Mouse (Mus musculus): ENCODE results near the gene Glo1. TPM values are rescaled to one million over a fixed set of nuclear protein-coding genes. Genes with fewer than 3 reads are reported as not detected.

Glo1 gene
- polyA plus RNA-seq, 1 experiment from 2014 or later = 259 TPM

DNA sequence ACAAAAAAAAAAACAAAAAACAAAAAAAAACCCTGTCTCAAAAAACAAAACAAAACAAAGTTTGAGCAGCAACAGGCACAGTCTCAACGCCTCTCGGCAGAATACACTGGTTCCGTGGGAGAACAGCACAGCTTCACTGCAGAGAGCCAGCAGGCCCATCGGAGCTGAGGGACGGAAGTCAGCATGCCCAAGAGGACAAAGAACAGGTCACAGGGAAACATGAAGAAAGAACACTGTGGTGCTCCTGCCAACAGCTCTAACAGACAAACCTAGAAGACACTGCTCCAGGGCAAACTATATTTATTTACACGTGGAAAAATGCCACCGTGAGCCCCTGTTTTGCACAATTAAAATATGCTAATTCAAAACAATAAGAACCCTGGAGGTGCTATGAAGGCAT is 61.7 kb downstream of the Glo1 start:
- no peak for ATAC-seq (ENCODE audit: low read depth)
- Histone ChIP-seq H3K27ac (ENCODE audit: low read length) (no peak overlapping the region), H3K4me2 (ENCODE audit: low read depth, low read length) (no peak overlapping the region), H3K36me3 (ENCODE audit: control insufficient read depth, insufficient read depth) (no peaks in the 10 kb centered on the region), H3K27me3 (ENCODE audit: control insufficient read depth, insufficient read depth, low read depth, low read length) (no peaks in the 10 kb centered on the region), H3K4me3 (ENCODE audit: low read depth, low read length) (no peak overlapping the region), H3K4me1 (ENCODE audit: control insufficient read depth, low read depth, low read length) (peaks cover 1% of the 10 kb centered on the region), H3K9me3 (replicated peaks; ENCODE audit: control insufficient read depth, low read length) (no peaks in the 10 kb centered on the region), H3K9ac (ENCODE audit: low read depth, low read length) (no peak overlapping the region)
- WGBS (ENCODE audit: insufficient replicate concordance) = 71% methylated on average over 7 of the region's 7 CpGs

DNA sequence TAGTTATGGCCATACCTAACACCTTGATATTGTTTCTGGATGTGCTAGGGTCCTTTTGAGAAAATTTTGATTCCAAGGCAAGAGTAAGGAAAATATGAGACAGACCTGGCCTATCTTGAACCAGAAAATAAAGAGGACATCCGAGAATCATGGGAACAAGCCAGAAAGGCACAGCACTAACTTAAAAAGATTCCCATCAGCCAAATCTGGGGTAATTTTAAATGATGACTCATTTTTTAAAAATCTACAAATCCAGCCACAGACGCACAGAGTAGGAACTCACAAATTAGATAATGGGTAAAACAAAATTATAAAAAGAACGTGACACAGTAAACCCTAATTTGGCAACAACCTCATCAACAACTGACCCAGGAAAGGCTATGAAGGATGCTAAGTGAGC is 62.3 kb downstream of the Glo1 start:
- no peaks in the 10 kb centered on the region for H3K4me1 ChIP-seq (ENCODE audit: control insufficient read depth, low read depth, low read length)
- no peaks in the 10 kb centered on the region for H3K36me3 ChIP-seq (ENCODE audit: control insufficient read depth, insufficient read depth)
- H3K4me3 ChIP-seq (ENCODE audit: low read depth, low read length) = no peak overlapping the region
- H3K9ac ChIP-seq (ENCODE audit: low read depth, low read length) = no peak overlapping the region
- no peaks in the 10 kb centered on the region for H3K9me3 ChIP-seq (replicated peaks; ENCODE audit: control insufficient read depth, low read length)
- ATAC-seq (ENCODE audit: low read depth) = no peak
- WGBS (ENCODE audit: insufficient replicate concordance) = 53% methylated on average over 3 of the region's 3 CpGs
- H3K27ac ChIP-seq (ENCODE audit: low read length) = no peak overlapping the region
- H3K27me3 ChIP-seq (ENCODE audit: control insufficient read depth, insufficient read depth, low read depth, low read length) = no peaks in the 10 kb centered on the region
- no peak overlapping the region for H3K4me2 ChIP-seq (ENCODE audit: low read depth, low read length)

DNA sequence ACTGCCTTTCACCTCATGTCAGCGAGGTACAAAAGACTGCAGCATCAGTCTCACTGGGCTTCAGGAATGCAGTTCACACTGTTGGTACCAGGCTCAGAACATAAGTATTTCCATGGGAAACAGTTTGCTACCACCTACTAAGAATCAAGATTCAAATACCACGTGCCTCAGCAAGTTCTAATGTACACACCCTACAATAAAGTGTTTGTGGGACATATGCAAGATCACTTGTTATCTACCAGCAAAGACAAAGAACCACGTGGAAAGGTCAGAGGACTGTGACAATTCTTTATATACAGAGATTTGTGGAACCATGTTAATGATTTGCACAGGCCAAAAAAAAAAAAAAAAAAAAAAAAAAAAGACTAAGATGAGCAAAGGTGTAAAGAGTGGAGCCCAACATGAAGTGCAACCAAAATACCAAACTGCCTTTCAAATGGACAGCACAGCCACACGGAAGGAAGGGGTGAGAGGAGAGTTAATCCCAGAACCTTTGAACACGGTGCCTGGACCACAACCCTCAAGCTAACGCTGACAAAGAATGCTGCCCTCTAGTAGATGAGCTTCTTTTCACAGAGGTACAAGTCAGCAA is 63.1 kb downstream of the Glo1 start:
- no peak for ATAC-seq (ENCODE audit: low read depth)
- Histone ChIP-seq H3K9ac (ENCODE audit: low read depth, low read length) (no peak overlapping the region), H3K27ac (ENCODE audit: low read length) (no peak overlapping the region), H3K4me2 (ENCODE audit: low read depth, low read length) (no peak overlapping the region), H3K27me3 (ENCODE audit: control insufficient read depth, insufficient read depth, low read depth, low read length) (no peaks in the 10 kb centered on the region), H3K36me3 (ENCODE audit: control insufficient read depth, insufficient read depth) (no peaks in the 10 kb centered on the region), H3K4me1 (ENCODE audit: control insufficient read depth, low read depth, low read length) (no peaks in the 10 kb centered on the region), H3K4me3 (ENCODE audit: low read depth, low read length) (no peak overlapping the region), H3K9me3 (replicated peaks; ENCODE audit: control insufficient read depth, low read length) (no peaks in the 10 kb centered on the region)
- 58% methylated on average over 6 of the region's 6 CpGs for WGBS (ENCODE audit: insufficient replicate concordance)

DNA sequence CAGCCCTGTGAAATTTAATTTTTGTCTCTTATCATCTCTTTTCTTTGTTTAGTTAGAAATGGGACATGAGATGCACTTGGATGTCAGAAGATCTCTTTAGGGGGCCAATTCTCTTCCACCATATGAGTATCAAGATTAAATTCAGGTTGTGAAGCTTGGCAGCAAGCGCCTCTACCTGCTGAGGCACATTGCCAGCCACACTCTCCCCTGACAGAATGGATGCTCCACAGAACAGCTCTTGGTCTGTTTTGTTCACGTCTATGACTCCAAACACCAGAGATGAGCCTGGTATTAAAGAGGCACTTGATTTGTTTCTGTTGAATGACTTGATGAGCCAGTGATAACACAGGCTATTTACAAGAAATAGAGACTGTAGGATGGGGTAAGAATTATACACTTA is 63.9 kb downstream of the Glo1 start:
- ATAC-seq (ENCODE audit: low read depth) = no peak
- no peak overlapping the region for H3K4me2 ChIP-seq (ENCODE audit: low read depth, low read length)
- H3K27me3 ChIP-seq (ENCODE audit: control insufficient read depth, insufficient read depth, low read depth, low read length) = no peaks in the 10 kb centered on the region
- no peaks in the 10 kb centered on the region for H3K9me3 ChIP-seq (replicated peaks; ENCODE audit: control insufficient read depth, low read length)
- no peaks in the 10 kb centered on the region for H3K4me1 ChIP-seq (ENCODE audit: control insufficient read depth, low read depth, low read length)
- H3K4me3 ChIP-seq (ENCODE audit: low read depth, low read length) = no peak overlapping the region
- 70% methylated on average over 2 of the region's 2 CpGs for WGBS (ENCODE audit: insufficient replicate concordance)
- no peaks in the 10 kb centered on the region for H3K36me3 ChIP-seq (ENCODE audit: control insufficient read depth, insufficient read depth)
- no peak overlapping the region for H3K9ac ChIP-seq (ENCODE audit: low read depth, low read length)
- H3K27ac ChIP-seq (ENCODE audit: low read length) = no peak overlapping the region

DNA sequence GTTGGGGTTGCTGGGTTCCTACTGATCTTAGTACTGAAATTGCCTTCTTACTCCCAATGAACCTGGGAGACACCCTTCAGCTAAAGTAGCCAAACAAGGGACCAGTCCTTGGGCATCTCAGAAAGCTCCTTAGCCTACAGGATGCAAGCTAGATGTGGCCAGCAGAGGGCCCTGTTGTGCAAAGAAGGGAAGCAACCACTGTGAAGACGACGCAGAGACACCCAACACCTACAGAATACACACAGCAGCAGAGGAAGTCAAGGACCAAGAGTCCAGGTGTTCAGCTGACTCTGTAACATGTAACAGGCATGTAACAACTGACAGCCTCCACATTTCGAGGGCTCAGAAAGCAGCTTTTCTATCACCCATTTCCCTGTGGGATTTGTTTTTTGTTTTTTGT is 67.1 kb downstream of the Glo1 start:
- no peaks in the 10 kb centered on the region for H3K4me1 ChIP-seq (ENCODE audit: control insufficient read depth, low read depth, low read length)
- ATAC-seq (ENCODE audit: low read depth) = no peak
- WGBS (ENCODE audit: insufficient replicate concordance) = 20% methylated on average over 3 of the region's 3 CpGs

DNA sequence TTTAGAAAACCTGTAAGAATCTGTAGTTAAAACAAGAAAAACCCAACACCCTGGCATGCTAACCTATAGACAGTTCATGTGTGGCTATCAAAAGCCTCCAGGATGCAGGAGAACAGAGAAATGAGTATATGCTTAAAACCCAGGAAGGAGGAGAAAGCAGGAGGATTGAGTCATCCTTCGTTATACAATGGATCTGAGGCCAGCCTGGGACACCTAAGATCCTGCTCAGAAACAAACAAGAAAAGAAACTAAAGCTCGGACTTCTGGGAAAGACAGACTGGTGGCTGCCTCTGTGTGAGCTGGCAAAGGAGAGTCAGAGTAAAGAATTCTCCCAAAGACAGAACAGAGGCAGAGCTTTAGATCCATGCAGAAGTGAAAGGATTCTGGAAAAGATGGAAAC is 68.0 kb downstream of the Glo1 start:
- WGBS (ENCODE audit: insufficient replicate concordance) = 69% methylated on average over 2 of the region's 2 CpGs
- H3K4me1 ChIP-seq (ENCODE audit: control insufficient read depth, low read depth, low read length) = no peaks in the 10 kb centered on the region
- no peak overlapping the region for H3K4me3 ChIP-seq (ENCODE audit: low read depth, low read length)
- H3K9ac ChIP-seq (ENCODE audit: low read depth, low read length) = no peak overlapping the region
- no peak for ATAC-seq (ENCODE audit: low read depth)
- no peak overlapping the region for H3K4me2 ChIP-seq (ENCODE audit: low read depth, low read length)
- no peak overlapping the region for H3K27ac ChIP-seq (ENCODE audit: low read length)
- no peaks in the 10 kb centered on the region for H3K27me3 ChIP-seq (ENCODE audit: control insufficient read depth, insufficient read depth, low read depth, low read length)
- H3K9me3 ChIP-seq (replicated peaks; ENCODE audit: control insufficient read depth, low read length) = no peaks in the 10 kb centered on the region
- H3K36me3 ChIP-seq (ENCODE audit: control insufficient read depth, insufficient read depth) = no peaks in the 10 kb centered on the region

More for the DNA sequence above, 67.1 kb downstream of the Glo1 start:
- H3K27me3 ChIP-seq (ENCODE audit: control insufficient read depth, insufficient read depth, low read depth, low read length) = no peaks in the 10 kb centered on the region
- no peak overlapping the region for H3K4me3 ChIP-seq (ENCODE audit: low read depth, low read length)
- no peak overlapping the region for H3K9ac ChIP-seq (ENCODE audit: low read depth, low read length)
- no peaks in the 10 kb centered on the region for H3K36me3 ChIP-seq (ENCODE audit: control insufficient read depth, insufficient read depth)
- H3K9me3 ChIP-seq (replicated peaks; ENCODE audit: control insufficient read depth, low read length) = no peaks in the 10 kb centered on the region
- no peak overlapping the region for H3K27ac ChIP-seq (ENCODE audit: low read length)
- no peak overlapping the region for H3K4me2 ChIP-seq (ENCODE audit: low read depth, low read length)

DNA sequence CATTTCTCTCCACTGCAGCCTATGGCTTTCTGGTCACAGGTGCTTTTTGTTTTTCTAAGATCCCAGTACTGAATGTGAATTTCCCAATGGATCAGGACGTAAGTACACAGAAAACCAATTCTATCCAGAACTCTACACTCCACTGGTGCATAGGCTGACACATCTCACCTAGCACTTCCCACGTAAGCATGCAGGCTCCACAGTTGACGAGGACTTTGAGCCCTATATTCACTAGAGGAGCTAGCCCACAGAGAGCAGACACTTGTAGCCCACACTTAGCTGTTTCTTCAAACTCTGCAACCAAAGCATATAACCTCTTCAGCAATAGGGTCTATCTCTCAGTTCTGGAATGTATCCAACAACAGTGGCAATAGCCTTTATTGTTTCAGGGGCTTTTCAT is 70.2 kb downstream of the Glo1 start:
- Histone ChIP-seq H3K27ac (ENCODE audit: low read length) (no peak overlapping the region), H3K27me3 (ENCODE audit: control insufficient read depth, insufficient read depth, low read depth, low read length) (no peaks in the 10 kb centered on the region), H3K9me3 (replicated peaks; ENCODE audit: control insufficient read depth, low read length) (no peaks in the 10 kb centered on the region), H3K9ac (ENCODE audit: low read depth, low read length) (no peak overlapping the region), H3K36me3 (ENCODE audit: control insufficient read depth, insufficient read depth) (no peaks in the 10 kb centered on the region), H3K4me2 (ENCODE audit: low read depth, low read length) (no peak overlapping the region), H3K4me1 (ENCODE audit: control insufficient read depth, low read depth, low read length) (no peaks in the 10 kb centered on the region), H3K4me3 (ENCODE audit: low read depth, low read length) (no peak overlapping the region)
- ATAC-seq (ENCODE audit: low read depth) = no peak
- 62% methylated on average over 3 of the region's 3 CpGs for WGBS (ENCODE audit: insufficient replicate concordance)

DNA sequence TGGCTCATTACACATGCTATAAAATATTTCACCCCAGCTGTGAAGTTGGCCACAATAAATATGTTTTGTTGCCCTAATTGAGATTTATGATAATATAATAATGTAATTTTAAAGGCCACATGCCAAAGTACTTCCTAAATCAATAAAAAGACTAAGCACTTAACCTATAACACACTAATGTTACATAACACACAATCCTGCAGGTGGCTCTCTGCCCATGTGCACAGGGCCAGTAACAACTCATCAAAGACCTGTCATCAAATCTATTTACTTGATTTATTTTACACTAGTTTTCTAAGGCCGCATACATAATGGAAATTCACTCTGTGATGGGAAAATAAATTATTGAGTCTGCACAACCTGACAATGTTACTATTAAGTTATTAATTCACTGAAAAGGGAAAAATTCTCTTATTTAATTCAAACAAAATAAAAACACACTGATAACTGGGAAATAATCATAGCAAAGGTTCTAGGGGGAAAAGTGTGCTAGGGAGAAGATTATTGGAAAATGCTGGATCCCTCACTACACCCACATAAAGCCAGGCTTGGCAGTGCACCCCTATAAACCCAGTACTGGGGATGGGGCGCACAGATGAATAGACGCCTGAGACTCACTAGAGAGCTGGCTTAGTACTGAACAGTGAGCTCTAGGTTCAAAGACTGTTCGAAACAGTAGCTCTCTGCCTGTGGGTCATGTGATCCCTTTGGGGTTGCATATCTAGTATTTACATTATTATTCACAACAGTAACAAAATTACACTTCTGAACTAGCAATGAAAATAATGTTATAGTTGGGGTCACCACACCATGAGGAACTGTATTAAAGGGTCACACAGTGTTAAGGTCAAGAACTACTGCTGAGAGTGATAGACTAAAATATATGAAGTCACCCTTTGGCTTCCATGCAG is 73.4 kb downstream of the Glo1 start:
- peaks cover 8% of the 10 kb centered on the region for H3K4me1 ChIP-seq (ENCODE audit: control insufficient read depth, low read depth, low read length)
- WGBS (ENCODE audit: insufficient replicate concordance) = 68% methylated on average over 4 of the region's 4 CpGs
- no peak overlapping the region for H3K27ac ChIP-seq (ENCODE audit: low read length)
- H3K4me2 ChIP-seq (ENCODE audit: low read depth, low read length) = no peak overlapping the region
- H3K4me3 ChIP-seq (ENCODE audit: low read depth, low read length) = no peak overlapping the region
- no peaks in the 10 kb centered on the region for H3K27me3 ChIP-seq (ENCODE audit: control insufficient read depth, insufficient read depth, low read depth, low read length)
- H3K9me3 ChIP-seq (replicated peaks; ENCODE audit: control insufficient read depth, low read length) = no peaks in the 10 kb centered on the region
- H3K9ac ChIP-seq (ENCODE audit: low read depth, low read length) = no peak overlapping the region
- H3K36me3 ChIP-seq (ENCODE audit: control insufficient read depth, insufficient read depth) = no peaks in the 10 kb centered on the region
- ATAC-seq (ENCODE audit: low read depth) = no peak

DNA sequence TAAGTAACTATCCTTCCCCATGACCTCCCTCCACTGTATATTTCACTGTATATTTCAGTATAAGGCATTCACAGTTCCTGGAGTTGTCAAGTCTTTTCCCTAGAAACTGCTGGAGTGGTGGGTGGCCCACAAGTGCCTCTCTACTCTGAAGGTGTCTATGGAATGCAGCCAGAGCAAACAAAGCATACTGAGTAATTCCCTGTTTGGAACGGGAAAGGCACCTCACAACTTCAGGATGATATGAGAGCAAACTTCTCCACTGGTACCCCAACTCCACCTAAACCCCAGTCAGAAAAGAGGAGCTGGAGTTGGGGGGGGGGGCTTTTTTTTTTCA is 75.9 kb downstream of the Glo1 start:
- no peak overlapping the region for H3K9ac ChIP-seq (ENCODE audit: low read depth, low read length)
- peaks cover 8% of the 10 kb centered on the region for H3K4me1 ChIP-seq (ENCODE audit: control insufficient read depth, low read depth, low read length)
- no peak overlapping the region for H3K27ac ChIP-seq (ENCODE audit: low read length)
- no peaks in the 10 kb centered on the region for H3K27me3 ChIP-seq (ENCODE audit: control insufficient read depth, insufficient read depth, low read depth, low read length)
- H3K4me2 ChIP-seq (ENCODE audit: low read depth, low read length) = no peak overlapping the region
- H3K4me3 ChIP-seq (ENCODE audit: low read depth, low read length) = no peak overlapping the region
- no peaks in the 10 kb centered on the region for H3K9me3 ChIP-seq (replicated peaks; ENCODE audit: control insufficient read depth, low read length)
- H3K36me3 ChIP-seq (ENCODE audit: control insufficient read depth, insufficient read depth) = no peaks in the 10 kb centered on the region
- 41% methylated on average over 1 of the region's 1 CpGs for WGBS (ENCODE audit: insufficient replicate concordance)
- no peak for ATAC-seq (ENCODE audit: low read depth)

All from liver, embryonic 16.5 days (tissue).